Mouse (Mus musculus) CH12.LX (cell line): ENCODE measurements around the gene Phyh. TPM values are rescaled to one million over a fixed set of nuclear protein-coding genes. Genes with fewer than 3 reads are reported as not detected.

ENCODE experiments used
- DNase-seq: peaks from one replicate; pipeline ENCODE4 v3.0.0-alpha.2; 2013; ENCODE audit errors: extremely low read depth
- H3K27ac ChIP-seq: 2 replicates; pipeline ENCODE4 v1.5.1; 2012; ENCODE audit warnings: low read depth, mild to moderate bottlenecking, control low read depth, moderate library complexity; ENCODE audit not compliant: insufficient read depth
- H3K27me3 ChIP-seq: replicated peaks from 2 replicates; pipeline ENCODE3; 2012; ENCODE audit warnings: inconsistent platforms
- H3K36me3 ChIP-seq, 2 experiments: replicated peaks in 1 of 2; 2 replicates each; pipeline versions ENCODE3 to v1.6.1; 2012; ENCODE audit warnings: inconsistent platforms in 1 of 2, low read length in 1 of 2, mild to moderate bottlenecking in 1 of 2, mixed read lengths in 1 of 2, moderate library complexity in 1 of 2; ENCODE audit not compliant: control insufficient read depth in 1 of 2, insufficient read depth in 1 of 2
- H3K4me1 ChIP-seq, 2 experiments: 2 replicates each; pipeline ENCODE4 v1.6.1; 2012; ENCODE audit warnings: inconsistent platforms in 1 of 2, moderate library complexity in 1 of 2; ENCODE audit not compliant: insufficient read depth in 2 of 2, control insufficient read depth in 1 of 2
- H3K4me2 ChIP-seq: 2 replicates; pipeline ENCODE4 v1.6.1; 2012; ENCODE audit warnings: low read depth, mild to moderate bottlenecking, control low read depth; ENCODE audit not compliant: poor library complexity, insufficient read depth, severe bottlenecking
- H3K4me3 ChIP-seq, 3 experiments: fragments of 150-350 bp in 1 of 3; sonication (generic) in 1 of 3; replicated peaks in 1 of 3; 2 replicates each; pipeline versions ENCODE3 to v1.5.1; 2011 to 2012; ENCODE audit warnings: low read depth in 2 of 3, low read length in 2 of 3, mild to moderate bottlenecking in 2 of 3, moderate library complexity in 2 of 3, control low read depth in 1 of 3, improper control_type of control experiment in 1 of 3, inconsistent platforms in 1 of 3, mixed read lengths in 1 of 3; ENCODE audit not compliant: poor library complexity in 1 of 3
- H3K79me2 ChIP-seq: replicated peaks from 2 replicates; pipeline ENCODE4 v1.6.1; 2012; ENCODE audit warnings: mild to moderate bottlenecking, moderate library complexity; ENCODE audit not compliant: control insufficient read depth, poor library complexity, insufficient read depth, severe bottlenecking; ENCODE audit errors: extremely low read depth
- H3K9ac ChIP-seq: 2 replicates; pipeline ENCODE4 v1.6.1; 2012; ENCODE audit warnings: low read depth, mild to moderate bottlenecking, control low read depth, moderate library complexity; ENCODE audit not compliant: insufficient read depth
- H3K9me3 ChIP-seq: replicated peaks from 2 replicates; pipeline ENCODE3; 2012; ENCODE audit warnings: low read length, inconsistent platforms, mixed read lengths
- BHLHE40 ChIP-seq: IDR thresholded peaks from 2 replicates; pipeline ENCODE4 v1.6.1; 2011; ENCODE audit warnings: mild to moderate bottlenecking, low read depth, low read length, improper control_type of control experiment
- CHD1 ChIP-seq: IDR thresholded peaks from 2 replicates; pipeline ENCODE4 v1.6.1; 2012; ENCODE audit warnings: low read depth, low read length, improper control_type of control experiment, inconsistent platforms
- CHD2 ChIP-seq: IDR thresholded peaks from 2 replicates; pipeline ENCODE4 v1.6.1; 2011; ENCODE audit warnings: low read length, improper control_type of control experiment
- CTCF ChIP-seq, 2 experiments: IDR thresholded peaks in 1 of 2; conservative IDR thresholded peaks in 1 of 2; 2 replicates each; pipeline ENCODE4 v1.5.1; 2011 to 2012; ENCODE audit warnings: low read depth in 2 of 2, low read length in 2 of 2, improper control_type of control experiment in 1 of 2, inconsistent platforms in 1 of 2, mild to moderate bottlenecking in 1 of 2, moderate library complexity in 1 of 2
- E2F4 ChIP-seq: IDR thresholded peaks from 2 replicates; pipeline ENCODE4 v1.6.1; 2011; ENCODE audit warnings: low read depth, low read length, improper control_type of control experiment; ENCODE audit not compliant: insufficient replicate concordance
- ELF1 ChIP-seq: IDR thresholded peaks from 2 replicates; pipeline ENCODE4 v1.6.1; 2014; ENCODE audit warnings: low read depth, mild to moderate bottlenecking, inconsistent platforms, low read length, improper control_type of control experiment
- EP300 ChIP-seq: IDR thresholded peaks from 2 replicates; pipeline ENCODE4 v1.6.1; 2011; ENCODE audit warnings: low read length, improper control_type of control experiment
- ETS1 ChIP-seq: conservative IDR thresholded peaks from 2 replicates; pipeline ENCODE4 v1.6.1; 2012; ENCODE audit warnings: low read depth, mild to moderate bottlenecking, inconsistent platforms, low read length, improper control_type of control experiment, moderate library complexity
- GABPA ChIP-seq: IDR thresholded peaks from 2 replicates; pipeline ENCODE4 v1.6.1; 2012; ENCODE audit warnings: low read depth, low read length, improper control_type of control experiment, inconsistent platforms; ENCODE audit not compliant: insufficient replicate concordance
- HCFC1 ChIP-seq: IDR thresholded peaks from 2 replicates; pipeline ENCODE4 v1.6.1; 2012; ENCODE audit warnings: low read depth, mild to moderate bottlenecking, inconsistent platforms, low read length, improper control_type of control experiment
- IRF4 ChIP-seq: IDR thresholded peaks from 2 replicates; pipeline ENCODE4 v1.6.1; 2014; ENCODE audit warnings: low read depth, mild to moderate bottlenecking, inconsistent platforms, low read length, improper control_type of control experiment
- JUN ChIP-seq: IDR thresholded peaks from 2 replicates; pipeline ENCODE4 v1.6.1; 2011; ENCODE audit warnings: low read depth, mild to moderate bottlenecking, low read length, improper control_type of control experiment, moderate library complexity; ENCODE audit not compliant: insufficient read depth
- JUND ChIP-seq: conservative IDR thresholded peaks from 2 replicates; pipeline ENCODE4 v1.6.1; 2011; ENCODE audit warnings: low read depth, low read length, improper control_type of control experiment
- MAFK ChIP-seq: IDR thresholded peaks from 2 replicates; pipeline ENCODE4 v1.6.1; 2011; ENCODE audit warnings: low read length, improper control_type of control experiment; ENCODE audit not compliant: insufficient replicate concordance
- MAX ChIP-seq: IDR thresholded peaks from 2 replicates; pipeline ENCODE4 v1.6.1; 2011; ENCODE audit warnings: low read length, improper control_type of control experiment
- MAZ ChIP-seq: IDR thresholded peaks from 2 replicates; pipeline ENCODE4 v1.6.1; 2012; ENCODE audit warnings: low read depth, mild to moderate bottlenecking, inconsistent platforms, low read length, improper control_type of control experiment, moderate library complexity
- MEF2A ChIP-seq: IDR thresholded peaks from 2 replicates; pipeline ENCODE4 v1.6.1; 2014; ENCODE audit warnings: low read depth, mild to moderate bottlenecking, inconsistent platforms, low read length, improper control_type of control experiment, borderline replicate concordance
- MYC ChIP-seq: IDR thresholded peaks from 2 replicates; pipeline ENCODE4 v1.6.1; 2011; ENCODE audit warnings: low read depth, mild to moderate bottlenecking, improper control_type of control experiment, low read length
- NELFE ChIP-seq: IDR thresholded peaks from 2 replicates; pipeline ENCODE4 v1.6.1; 2011; ENCODE audit warnings: low read depth, low read length, improper control_type of control experiment
- NRF1 ChIP-seq: IDR thresholded peaks from 2 replicates; pipeline ENCODE4 v1.6.1; 2014; ENCODE audit warnings: low read depth, mild to moderate bottlenecking, inconsistent platforms, low read length, improper control_type of control experiment, moderate library complexity
- PAX5 ChIP-seq: IDR thresholded peaks from 2 replicates; pipeline ENCODE4 v1.6.1; 2012; ENCODE audit warnings: low read length, inconsistent platforms, mixed read lengths
- POLR2A ChIP-seq: IDR thresholded peaks from 2 replicates; pipeline ENCODE4 v1.6.1; 2011; ENCODE audit warnings: low read depth, mild to moderate bottlenecking, improper control_type of control experiment, low read length
- POLR2AphosphoS2 ChIP-seq: IDR thresholded peaks from 2 replicates; pipeline ENCODE4 v1.6.1; 2011; ENCODE audit warnings: low read depth, low read length, improper control_type of control experiment
- RAD21 ChIP-seq: IDR thresholded peaks from 2 replicates; pipeline ENCODE4 v1.6.1; 2011; ENCODE audit warnings: low read depth, mild to moderate bottlenecking, low read length, improper control_type of control experiment, moderate library complexity
- RCOR1 ChIP-seq: conservative IDR thresholded peaks from 2 replicates; pipeline ENCODE4 v1.6.1; 2012; ENCODE audit warnings: low read depth, mild to moderate bottlenecking, inconsistent platforms, low read length, improper control_type of control experiment
- SIN3A ChIP-seq: IDR thresholded peaks from 2 replicates; pipeline ENCODE4 v1.6.1; 2012; ENCODE audit warnings: low read length, improper control_type of control experiment, inconsistent platforms
- SMC3 ChIP-seq: IDR thresholded peaks from 2 replicates; pipeline ENCODE4 v1.6.1; 2011; ENCODE audit warnings: low read depth, low read length, improper control_type of control experiment
- TBP ChIP-seq: conservative IDR thresholded peaks from 2 replicates; pipeline ENCODE4 v1.6.1; 2011; ENCODE audit warnings: low read depth, low read length, improper control_type of control experiment
- TCF12 ChIP-seq: IDR thresholded peaks from 2 replicates; pipeline ENCODE4 v1.6.1; 2014; ENCODE audit warnings: low read depth, mild to moderate bottlenecking, inconsistent platforms, low read length, improper control_type of control experiment
- UBTF ChIP-seq: IDR thresholded peaks from 2 replicates; pipeline ENCODE4 v1.6.1; 2012; ENCODE audit warnings: low read depth, mild to moderate bottlenecking, inconsistent platforms, low read length, improper control_type of control experiment, moderate library complexity
- USF1 ChIP-seq: IDR thresholded peaks from 2 replicates; pipeline ENCODE4 v1.6.1; 2014; ENCODE audit warnings: low read depth, mild to moderate bottlenecking, inconsistent platforms, low read length, improper control_type of control experiment
- USF2 ChIP-seq: conservative IDR thresholded peaks from 2 replicates; pipeline ENCODE4 v1.6.1; 2011; ENCODE audit warnings: low read depth, low read length, improper control_type of control experiment
- ZC3H11A ChIP-seq: IDR thresholded peaks from 2 replicates; pipeline ENCODE4 v1.6.1; 2012; ENCODE audit warnings: low read depth, mild to moderate bottlenecking, inconsistent platforms, low read length, improper control_type of control experiment
- ZKSCAN1 ChIP-seq: IDR thresholded peaks from 2 replicates; pipeline ENCODE4 v1.6.1; 2012; ENCODE audit warnings: low read depth, inconsistent platforms, low read length, improper control_type of control experiment, borderline replicate concordance
- ZMIZ1 ChIP-seq: IDR thresholded peaks from 2 replicates; pipeline ENCODE4 v1.6.1; 2012; ENCODE audit warnings: low read depth, mild to moderate bottlenecking, inconsistent platforms, low read length, improper control_type of control experiment
- ZNF384 ChIP-seq: IDR thresholded peaks from 2 replicates; pipeline ENCODE4 v1.6.1; 2012; ENCODE audit warnings: low read depth, low read length, improper control_type of control experiment, inconsistent platforms
- dilution Hi-C: fragments of 300-500 bp; cut with MboI; formaldehyde crosslinking; loops from 2 replicates; pipeline ENCODE4 v1.14.3; 2020; ENCODE audit warnings: low sequenced_read_pairs; ENCODE audit not compliant: extremely low pct_unique_long_range_greater_than_20kb, extremely low pct_ligation_motif_present
- in situ Hi-C: fragments of 300-500 bp; cut with MboI; formaldehyde crosslinking; loops from 3 replicates; pipeline ENCODE4 v1.14.3; 2019; ENCODE audit warnings: low sequenced_read_pairs, low pct_ligation_motif_present, low pct_unique_long_range_greater_than_20kb, mixed read lengths
- polyA plus RNA-seq: library from polyadenylated mRNA; unstranded; fragments of >175 nt; gene quantifications from 2 replicates; pipeline ENCODE4 v1.2.1, GENCODE M21; 2012; ENCODE audit warnings: low read depth; ENCODE audit not compliant: insufficient read length
- total RNA-seq, 2 experiments: library from RNA; depleted of rRNA; stranded (reverse); fragments of 300-350 nt in 1 of 2; fragments of >200 nt in 1 of 2; gene quantifications; 2 replicates each; pipeline ENCODE4 v1.2.3; 2012 to 2014

The Phyh gene
- total RNA-seq (2012; rRNA removed) (11.0 and 12.5 TPM in 2 replicates), total RNA-seq (2014; rRNA removed) (24.2 and 24.4 TPM in 2 replicates), polyA plus RNA-seq (17.2 and 18.5 TPM in 2 replicates)

DNA sequence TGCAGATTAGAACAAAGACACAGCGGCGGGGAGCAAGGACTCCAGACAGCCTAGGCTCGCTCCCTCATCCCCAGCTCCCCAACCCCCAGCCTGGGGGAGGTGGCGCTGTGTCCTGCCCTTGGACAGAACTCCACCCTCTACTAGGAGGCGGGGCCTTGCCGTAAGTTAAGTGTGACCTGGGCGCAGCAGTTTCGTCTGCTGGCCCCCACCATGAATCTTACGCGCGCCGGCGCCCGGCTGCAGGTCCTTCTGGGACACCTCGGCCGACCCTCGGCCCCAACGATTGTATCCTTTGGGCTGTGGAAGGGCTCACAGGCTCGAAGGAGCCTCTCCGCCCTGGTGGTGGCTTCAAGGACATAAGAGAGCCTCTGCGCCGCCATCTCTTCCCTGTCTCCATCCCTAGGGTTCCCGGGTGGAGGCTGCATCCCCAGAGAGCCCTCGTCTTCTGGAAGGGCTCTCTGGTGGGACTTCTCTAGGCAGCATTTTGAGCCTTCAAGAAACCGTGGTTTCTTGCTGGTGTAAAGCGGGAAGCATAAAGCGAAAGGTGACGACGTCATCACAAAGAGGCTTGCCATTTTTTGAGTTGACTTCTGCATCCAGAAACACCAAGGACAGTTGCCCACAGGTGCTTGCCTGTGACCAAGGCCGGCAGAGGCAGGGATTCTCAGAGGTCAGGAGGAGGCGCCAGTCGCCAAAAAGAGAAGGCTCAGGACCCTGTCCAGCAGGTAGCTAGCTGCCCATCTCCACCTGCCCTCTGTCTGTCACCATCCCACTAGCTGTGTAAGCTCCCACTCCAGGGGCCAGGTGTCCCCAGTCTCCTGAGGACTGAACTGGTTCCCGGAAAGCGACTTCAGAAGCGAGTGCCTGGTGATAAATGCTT lies at the start of gene Phyh:
TSS of gene Phyh (plus strand) at position 160 of the 880 bp plus-strand sequence.
- in situ Hi-C loops = loop anchor here (5.0 to 25.0 kb wide), 3 partner anchors 78 to 918 kb away; partner anchors contain the start of genes Cdc123 and Nudt5
- H3K4me1 ChIP-seq = peaks cover 3 to 24% of the 10 kb centered on the region in 2 experiments
- TF ChIP-seq PAX5 (no peak), ZNF384 (no peak), RCOR1 (peak; percentile 38; the same call in 1 of the 2 replicates), SIN3A (0 out of 2 replicates have a peak, but pooled peaks have one; percentile 46), MEF2A (peak; percentile 56), GABPA (no peak), JUND (no peak), MAZ (peak; percentile 87), BHLHE40 (peak; percentile 25; the same call in 1 of the 2 replicates), POLR2A (peak; percentile 87), USF1 (no peak), E2F4 (no peak), HCFC1 (peak; percentile 58; the same call in 1 of the 2 replicates), TCF12 (peak; percentile 79), JUN (no peak), NELFE (peak; percentile 76), USF2 (no peak), EP300 (no peak), ZC3H11A (no peak), ZKSCAN1 (no peak), CTCF (conservative IDR thresholded peaks at IDR 0.05 in 1 of 2, IDR thresholded peaks at IDR 0.05 in 1 of 2; ENCODE audit: low read depth in 2 of 2, low read length in 2 of 2) (peak in 1 of 2 experiments; percentile 54; a peak in 2 of 4 replicates), RAD21 (peak; percentile 52), MYC (no peak), NRF1 (peak; percentile 52; the same call in 1 of the 2 replicates), ETS1 (no peak; the same call in 1 of the 2 replicates), IRF4 (peak; percentile 42; the same call in 1 of the 2 replicates), MAFK (no peak), UBTF (no peak; the same call in 1 of the 2 replicates), ZMIZ1 (no peak; the same call in 1 of the 2 replicates), MAX (0 out of 2 replicates have a peak, but pooled peaks have one; percentile 34), POLR2AphosphoS2 (peak; percentile 66; the same call in 1 of the 2 replicates), CHD2 (peak; percentile 94), TBP (peak; percentile 65; the same call in 1 of the 2 replicates), SMC3 (peak; percentile 38), ELF1 (0 out of 2 replicates have a peak, but pooled peaks have one; percentile 16), CHD1 (no peak)

More for the DNA sequence above, at the start of gene Phyh:
- peaks cover 0 to 2% of the 10 kb centered on the region in 2 experiments for H3K36me3 ChIP-seq
- dilution Hi-C loops = no loop called here
- peak within 1 kb of the TSS; percentile 73 to 76 (median 75) for H3K4me3 ChIP-seq
- H3K9ac ChIP-seq = peak within 1 kb of the TSS; percentile 86
- H3K27me3 ChIP-seq = no peaks in the 10 kb centered on the region
- H3K79me2 ChIP-seq = no peaks in the 10 kb centered on the region
- DNase-seq = peak; percentile 92
- no peaks in the 10 kb centered on the region for H3K9me3 ChIP-seq
- H3K27ac ChIP-seq = peak within 1 kb of the TSS; percentile 21; the same call in 1 of the 2 replicates
- peak within 1 kb of the TSS; percentile 83 for H3K4me2 ChIP-seq
